8 mouse cellular contexts compared by ENCODE assay signal in genomic region chr16:20611357-20612227, GRCm38 (mm10). TPM values are rescaled to one million over a fixed set of nuclear protein-coding genes. Genes with fewer than 3 reads are reported as not detected.
DNase-seq lines count a peak whose midpoint lies in the region; ATAC-seq and TF ChIP-seq lines count a peak whose summit lies in the region.

TSS of gene Eef1akmt4 (plus strand) at chr16:20611593.
TSS of gene Gm49333 (plus strand) at chr16:20611610.
TSS of gene Alg3 (minus strand) at chr16:20611735.

- H3K4me1 ChIP-seq in ES-Bruce4 (ENCODE audit: control insufficient read depth, insufficient read depth, low read length) = no peaks in the 10 kb centered on the region
- H3K4me1 ChIP-seq in forebrain, embryonic 11.5 days (replicated peaks; ENCODE audit: control insufficient read depth, insufficient read depth, low read length) = peaks cover 4% of the 10 kb centered on the region; the same call in 1 of the 2 replicates
- peaks cover 13% of the 10 kb centered on the region for H3K4me1 ChIP-seq in heart, postnatal 0 days (ENCODE audit: control insufficient read depth, insufficient read depth)
- peaks cover 2% of the 10 kb centered on the region; the same call in 1 of the 2 replicates for H3K4me1 ChIP-seq in lung, adult 2 months (ENCODE audit: control insufficient read depth, insufficient read depth, low read length)
- peaks cover 31% of the 10 kb centered on the region for H3K4me1 ChIP-seq in neural tube, embryonic 15.5 days

- no peaks in the 10 kb centered on the region for H3K27me3 ChIP-seq in ES-Bruce4 (ENCODE audit: control insufficient read depth, insufficient read depth, low read length, poor library complexity, severe bottlenecking)
- H3K27me3 ChIP-seq in forebrain, embryonic 11.5 days (ENCODE audit: control insufficient read depth, insufficient read depth, low read length) = no peaks in the 10 kb centered on the region
- no peaks in the 10 kb centered on the region for H3K27me3 ChIP-seq in heart, postnatal 0 days (ENCODE audit: control insufficient read depth, insufficient read depth, low read length)
- no peaks in the 10 kb centered on the region for H3K27me3 ChIP-seq in neural tube, embryonic 15.5 days (replicated peaks)

- TF ChIP-seq CTCF in ES-Bruce4 (IDR thresholded peaks at IDR 0.05; ENCODE audit: low read depth, low read length) = no peak
- no peak for TF ChIP-seq CTCF in heart, postnatal 0 days (IDR thresholded peaks at IDR 0.05; ENCODE audit: low read depth)
- no peak for TF ChIP-seq CTCF in lung, adult 2 months (IDR thresholded peaks at IDR 0.05; ENCODE audit: insufficient read depth, low read length)

- peak within 1 kb of the TSS; percentile 80 for H3K9ac ChIP-seq in ES-Bruce4 (ENCODE audit: low read depth, poor library complexity, severe bottlenecking)
- H3K9ac ChIP-seq in forebrain, embryonic 11.5 days (ENCODE audit: low read length) = peak within 1 kb of the TSS; percentile 97
- H3K9ac ChIP-seq in heart, postnatal 0 days (replicated peaks; ENCODE audit: low read depth, low read length) = peak within 1 kb of the TSS; percentile 82
- H3K9ac ChIP-seq in neural tube, embryonic 15.5 days (replicated peaks) = peak within 1 kb of the TSS; percentile 90

- peak; percentile 89 for DNase-seq in c-Kit-positive CD71-positive TER-119-positive erythroid progenitor cells, embryonic 14.5 days (ENCODE audit: low spot score)
- peak; percentile 90 for DNase-seq in forebrain, embryonic 11.5 days (ENCODE audit: low spot score)
- DNase-seq in heart, postnatal 0 days (ENCODE audit: low spot score) = peak; percentile 95
- DNase-seq in kidney, postnatal 36 days = peak; percentile 92 to 94
- peak; percentile 83 for DNase-seq in lung, adult 2 months
- peak; percentile 88 for DNase-seq in testis, postnatal 10 days (ENCODE audit: low spot score)

- 2% methylated on average over 41 of the region's 41 CpGs for WGBS in forebrain, embryonic 11.5 days
- 2% methylated on average over 41 of the region's 41 CpGs for WGBS in heart, postnatal 0 days
- 1% methylated on average over 41 of the region's 41 CpGs for WGBS in lung, adult 2 months
- WGBS in neural tube, embryonic 15.5 days = 2% methylated on average over 41 of the region's 41 CpGs

- no peaks in the 10 kb centered on the region for H3K9me3 ChIP-seq in ES-Bruce4 (replicated peaks; ENCODE audit: control insufficient read depth, insufficient read depth, low read length, poor library complexity, severe bottlenecking)
- H3K9me3 ChIP-seq in forebrain, embryonic 11.5 days (ENCODE audit: control insufficient read depth, low read length) = no peaks in the 10 kb centered on the region
- H3K9me3 ChIP-seq in heart, postnatal 0 days (replicated peaks; ENCODE audit: control insufficient read depth, low read length) = no peaks in the 10 kb centered on the region
- no peaks in the 10 kb centered on the region for H3K9me3 ChIP-seq in neural tube, embryonic 15.5 days (replicated peaks)

- H3K36me3 ChIP-seq in ES-Bruce4 (ENCODE audit: control insufficient read depth, insufficient read depth, low read length, poor library complexity, severe bottlenecking) = peaks cover 12% of the 10 kb centered on the region
- H3K36me3 ChIP-seq in forebrain, embryonic 11.5 days (ENCODE audit: control insufficient read depth, insufficient read depth, low read length) = 0 out of 2 replicates have a peak, but pooled peaks cover 2% of the 10 kb centered on the region
- peaks cover 13% of the 10 kb centered on the region; the same call in 1 of the 2 replicates for H3K36me3 ChIP-seq in heart, postnatal 0 days (replicated peaks; ENCODE audit: control insufficient read depth, insufficient read depth, low read length)
- H3K36me3 ChIP-seq in neural tube, embryonic 15.5 days = peaks cover 9% of the 10 kb centered on the region

- peak within 1 kb of the TSS; percentile 67 for H3K4me2 ChIP-seq in forebrain, embryonic 11.5 days (ENCODE audit: low read depth, low read length, severe bottlenecking)
- H3K4me2 ChIP-seq in heart, postnatal 0 days (ENCODE audit: low read depth, low read length) = peak within 1 kb of the TSS; percentile 96
- peak within 1 kb of the TSS; percentile 80 for H3K4me2 ChIP-seq in neural tube, embryonic 15.5 days

- H3K27ac ChIP-seq in ES-Bruce4 (ENCODE audit: insufficient read depth, low read length) = peak within 1 kb of the TSS; percentile 54
- peak within 1 kb of the TSS; percentile 78 for H3K27ac ChIP-seq in forebrain, embryonic 11.5 days (ENCODE audit: low read depth, low read length)
- peak within 1 kb of the TSS; percentile 79 for H3K27ac ChIP-seq in heart, postnatal 0 days (ENCODE audit: low read depth)
- peak within 1 kb of the TSS; percentile 88 for H3K27ac ChIP-seq in neural tube, embryonic 15.5 days (replicated peaks)

- TF ChIP-seq EP300 in ES-Bruce4 (IDR thresholded peaks at IDR 0.05; ENCODE audit: insufficient read depth, low read depth, low read length) = no peak
- no peak for TF ChIP-seq EP300 in heart, postnatal 0 days (IDR thresholded peaks at IDR 0.05; ENCODE audit: low read depth)

- peak; percentile 96 for ATAC-seq in forebrain, embryonic 11.5 days (replicated peaks; ENCODE audit: low FRiP score)
- ATAC-seq in heart, postnatal 0 days (ENCODE audit: insufficient read depth, low read depth) = peak; percentile 96
- ATAC-seq in neural tube, embryonic 15.5 days (ENCODE audit: low FRiP score) = peak; percentile 93

- TF ChIP-seq POLR2A in ES-Bruce4 (IDR thresholded peaks at IDR 0.05; ENCODE audit: insufficient read depth, low read length) = peak; percentile 40
- peak; percentile 42; the same call in 1 of the 2 replicates for TF ChIP-seq POLR2A in lung, adult 2 months (IDR thresholded peaks at IDR 0.05; ENCODE audit: borderline replicate concordance, extremely low read depth, low read depth, low read length)

- H3K4me3 ChIP-seq in ES-Bruce4 (ENCODE audit: low read depth, low read length) = peak within 1 kb of the TSS; percentile 98
- H3K4me3 ChIP-seq in forebrain, embryonic 11.5 days (ENCODE audit: low read depth, low read length) = peak within 1 kb of the TSS; percentile 76
- peak within 1 kb of the TSS; percentile 82 for H3K4me3 ChIP-seq in heart, postnatal 0 days (ENCODE audit: low read depth, low read length)
- peak within 1 kb of the TSS; percentile 78 for H3K4me3 ChIP-seq in lung, adult 2 months (replicated peaks; ENCODE audit: extremely low read depth, low read depth, low read length)
- H3K4me3 ChIP-seq in neural tube, embryonic 15.5 days (replicated peaks) = peak within 1 kb of the TSS; percentile 81

RNA-seq across cellular contexts. Expression of gene Eef1akmt4, which starts in this region (rescaled TPM):
- 9.4 and 10.8 TPM in 2 replicates for polyA plus RNA-seq in ES-Bruce4 (2011; ENCODE audit: insufficient read depth, insufficient read length, low read depth, missing spikeins)
- 28.2 and 30.8 TPM in 2 replicates for polyA plus RNA-seq in forebrain, embryonic 11.5 days (2014; fragmentation: Nextera tagmentation; extraction: Ambion mirVana)
- 9.5 and 18.9 TPM in 2 replicates for total RNA-seq in heart, postnatal 0 days (2014; rRNA removed; ENCODE audit: low replicate concordance)
- 11.2 and 12.6 TPM in 2 replicates for polyA plus RNA-seq in heart, postnatal 0 days (2015; fragmentation: Nextera tagmentation; extraction: Ambion mirVana)
- polyA plus RNA-seq in lung, adult 2 months (2012; rRNA removed) = 7.6 and 8.3 TPM in 2 replicates
- polyA plus RNA-seq in neural tube, embryonic 15.5 days (2015; fragmentation: Nextera tagmentation; extraction: Ambion mirVana) = 8.4 and 14.8 TPM in 2 replicates

RNA-seq across cellular contexts. Expression of gene Gm49333, which starts in this region (rescaled TPM):
- polyA plus RNA-seq in ES-Bruce4 (2011; ENCODE audit: insufficient read depth, insufficient read length, low read depth, missing spikeins) = not detected in 2 replicates
- polyA plus RNA-seq in forebrain, embryonic 11.5 days (2014; fragmentation: Nextera tagmentation; extraction: Ambion mirVana) = 0.68 TPM in 1 of 2 replicates, not detected in the other
- not detected in 2 replicates for total RNA-seq in heart, postnatal 0 days (2014; rRNA removed; ENCODE audit: low replicate concordance)
- not detected in 2 replicates for polyA plus RNA-seq in heart, postnatal 0 days (2015; fragmentation: Nextera tagmentation; extraction: Ambion mirVana)
- polyA plus RNA-seq in lung, adult 2 months (2012; rRNA removed) = 0.17 TPM in 1 of 2 replicates, not detected in the other
- polyA plus RNA-seq in neural tube, embryonic 15.5 days (2015; fragmentation: Nextera tagmentation; extraction: Ambion mirVana) = 0.13 TPM in 1 of 2 replicates, not detected in the other

RNA-seq across cellular contexts. Expression of gene Alg3, which starts in this region (rescaled TPM):
- 36.7 and 39.3 TPM in 2 replicates for polyA plus RNA-seq in ES-Bruce4 (2011; ENCODE audit: insufficient read depth, insufficient read length, low read depth, missing spikeins)
- 46.9 and 58.9 TPM in 2 replicates for polyA plus RNA-seq in forebrain, embryonic 11.5 days (2014; fragmentation: Nextera tagmentation; extraction: Ambion mirVana)
- total RNA-seq in heart, postnatal 0 days (2014; rRNA removed; ENCODE audit: low replicate concordance) = 15.3 and 21.6 TPM in 2 replicates
- 20.2 and 20.7 TPM in 2 replicates for polyA plus RNA-seq in heart, postnatal 0 days (2015; fragmentation: Nextera tagmentation; extraction: Ambion mirVana)
- 18.0 and 23.7 TPM in 2 replicates for polyA plus RNA-seq in lung, adult 2 months (2012; rRNA removed)
- 39.6 and 40.0 TPM in 2 replicates for polyA plus RNA-seq in neural tube, embryonic 15.5 days (2015; fragmentation: Nextera tagmentation; extraction: Ambion mirVana)

Comparison
In these comparisons a context has a peak if more than half of its experiments do, and no peak if none do; other contexts are left out.
1. Peak in every context shown above with its lines: DNase-seq, ATAC-seq, H3K4me3 ChIP-seq and H3K27ac ChIP-seq.